8 mouse cellular contexts compared by ENCODE assay signal in genomic region chr19:30029002-30029710, GRCm38 (mm10). TPM values are rescaled to one million over a fixed set of nuclear protein-coding genes. Genes with fewer than 3 reads are reported as not detected.
DNase-seq lines count a peak whose midpoint lies in the region; ATAC-seq and TF ChIP-seq lines count a peak whose summit lies in the region.

No protein-coding gene starts in this region.

- H3K9me3 ChIP-seq in lung, embryonic 16.5 days (ENCODE audit: control insufficient read depth, low read length): no peaks in the 10 kb centered on the region
- no peaks in the 10 kb centered on the region for H3K9me3 ChIP-seq in limb, embryonic 14.5 days (ENCODE audit: control insufficient read depth, low read length)
- no peaks in the 10 kb centered on the region for H3K9me3 ChIP-seq in stomach, embryonic 15.5 days

- H3K9ac ChIP-seq in lung, embryonic 16.5 days (ENCODE audit: low read length): no peak overlapping the region
- H3K9ac ChIP-seq in limb, embryonic 14.5 days (ENCODE audit: low read depth, low read length, severe bottlenecking): no peak overlapping the region
- H3K9ac ChIP-seq in stomach, embryonic 15.5 days: no peak overlapping the region

- H3K4me3 ChIP-seq in lung, embryonic 16.5 days (ENCODE audit: low read length): no peak overlapping the region; the same call in 1 of the 2 replicates
- peak overlapping the region; percentile 100 for H3K4me3 ChIP-seq in limb, embryonic 14.5 days (replicated peaks; ENCODE audit: low read length)
- no peak overlapping the region for H3K4me3 ChIP-seq in stomach, embryonic 15.5 days (replicated peaks)

- DNase-seq in cerebellum, adult 11 months: peak; percentile 9
- DNase-seq in cerebellum, postnatal 36 days: no peak
- DNase-seq in lung, postnatal 10 days: no peak
- no peak for DNase-seq in limb, embryonic 14.5 days (ENCODE audit: low spot score)
- no peak for DNase-seq in ovary, postnatal 14 days (ENCODE audit: low spot score)
- no peak for DNase-seq in layer of hippocampus, adult 9-11 months

- TF ChIP-seq POLR2A in limb, embryonic 14.5 days (IDR thresholded peaks at IDR 0.05; ENCODE audit: borderline replicate concordance, extremely low read depth, insufficient read depth, insufficient read length): no peak

- ATAC-seq in lung, embryonic 16.5 days (ENCODE audit: low read depth): no peak
- ATAC-seq in limb, embryonic 14.5 days (ENCODE audit: low FRiP score, low read depth): no peak
- no peak for ATAC-seq in stomach, embryonic 15.5 days (ENCODE audit: insufficient read depth, low FRiP score, low read depth)

- no peaks in the 10 kb centered on the region for H3K36me3 ChIP-seq in lung, embryonic 16.5 days (ENCODE audit: control insufficient read depth, insufficient read depth, low read length)
- peaks cover 4% of the 10 kb centered on the region; the same call in 1 of the 2 replicates for H3K36me3 ChIP-seq in limb, embryonic 14.5 days (ENCODE audit: control insufficient read depth, insufficient read depth, low read length)
- H3K36me3 ChIP-seq in stomach, embryonic 15.5 days: no peaks in the 10 kb centered on the region

- WGBS in lung, embryonic 16.5 days: 56% methylated on average over 11 of the region's 11 CpGs
- WGBS in limb, embryonic 14.5 days: 40% methylated on average over 11 of the region's 11 CpGs
- WGBS in stomach, embryonic 15.5 days: 53% methylated on average over 11 of the region's 11 CpGs

- H3K4me2 ChIP-seq in lung, embryonic 16.5 days (ENCODE audit: low read depth, low read length): peak overlapping the region; percentile 87; the same call in 1 of the 2 replicates
- peak overlapping the region; percentile 81 for H3K4me2 ChIP-seq in limb, embryonic 14.5 days (replicated peaks; ENCODE audit: low read depth, low read length, severe bottlenecking)
- H3K4me2 ChIP-seq in stomach, embryonic 15.5 days: peak overlapping the region; percentile 77

- no peak overlapping the region for H3K27ac ChIP-seq in lung, embryonic 16.5 days (ENCODE audit: low read length)
- H3K27ac ChIP-seq in limb, embryonic 14.5 days (replicated peaks; ENCODE audit: low read depth, low read length): no peak overlapping the region
- H3K27ac ChIP-seq in stomach, embryonic 15.5 days: no peak overlapping the region

- no peaks in the 10 kb centered on the region for H3K27me3 ChIP-seq in lung, embryonic 16.5 days (ENCODE audit: control insufficient read depth, insufficient read depth, low read depth, low read length)
- H3K27me3 ChIP-seq in limb, embryonic 14.5 days (ENCODE audit: control insufficient read depth, insufficient read depth, low read length): no peaks in the 10 kb centered on the region
- no peaks in the 10 kb centered on the region for H3K27me3 ChIP-seq in stomach, embryonic 15.5 days (replicated peaks)

- peaks cover 15% of the 10 kb centered on the region for H3K4me1 ChIP-seq in lung, embryonic 16.5 days (replicated peaks; ENCODE audit: control insufficient read depth, insufficient read depth, low read length)
- peaks cover 19% of the 10 kb centered on the region for H3K4me1 ChIP-seq in limb, embryonic 14.5 days (ENCODE audit: control insufficient read depth, insufficient read depth, low read length)
- H3K4me1 ChIP-seq in stomach, embryonic 15.5 days: 0 out of 2 replicates have a peak, but pooled peaks cover 14% of the 10 kb centered on the region

RNA-seq across cellular contexts. Expression of gene Uhrf2, which starts 1.2 kb away (rescaled TPM):
- 60.2 and 64.8 TPM in 2 replicates for polyA plus RNA-seq in lung, embryonic 16.5 days (2015; fragmentation: Nextera tagmentation; extraction: Ambion mirVana)
- 129 and 158 TPM in 2 replicates for polyA plus RNA-seq in limb, embryonic 14.5 days (2012; rRNA removed)
- polyA plus RNA-seq in limb, embryonic 14.5 days (2014; fragmentation: Nextera tagmentation; extraction: Ambion mirVana): 65.2 and 74.8 TPM in 2 replicates
- polyA plus RNA-seq in stomach, embryonic 15.5 days (2015; fragmentation: Nextera tagmentation; extraction: Ambion mirVana): 62.5 and 64.9 TPM in 2 replicates

RNA-seq across cellular contexts. Expression of gene Trpd52l3, which starts 25.6 kb away (rescaled TPM):
- polyA plus RNA-seq in lung, embryonic 16.5 days (2015; fragmentation: Nextera tagmentation; extraction: Ambion mirVana): not detected in 2 replicates
- polyA plus RNA-seq in limb, embryonic 14.5 days (2012; rRNA removed): not detected in 2 replicates
- not detected in 2 replicates for polyA plus RNA-seq in limb, embryonic 14.5 days (2014; fragmentation: Nextera tagmentation; extraction: Ambion mirVana)
- polyA plus RNA-seq in stomach, embryonic 15.5 days (2015; fragmentation: Nextera tagmentation; extraction: Ambion mirVana): not detected in 2 replicates
